Mouse (Mus musculus): ENCODE data around the gene Miox.

Gene Miox

DNA sequence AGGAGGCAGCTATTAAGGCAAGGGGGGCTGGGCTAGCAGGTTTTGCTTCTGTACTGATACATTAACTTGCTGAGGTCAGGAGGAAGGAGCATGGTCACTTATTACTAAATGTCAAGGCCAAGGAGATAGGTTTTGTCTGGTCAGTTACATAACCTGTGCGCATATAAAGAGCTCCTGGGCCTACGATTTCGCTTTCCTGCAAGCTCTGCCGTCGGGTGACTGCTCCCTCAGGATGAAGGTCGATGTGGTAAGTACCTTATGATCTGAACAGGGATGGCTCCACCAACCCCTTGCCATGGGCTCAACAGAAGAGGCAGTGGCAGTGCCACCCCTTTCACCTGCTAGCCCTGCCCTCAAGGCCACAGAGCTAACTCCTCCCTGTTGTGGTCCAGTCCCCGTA, at the start of gene Miox:
Gene Miox, plus strand, starts transcription at position 128 of the 400 bp plus-strand sequence.
- DNase-seq, result no peak

GRCm38 (mm10) chr15:89285004-89285403, 49.2 kb upstream of the Miox start:
- no peak for DNase-seq

DNA sequence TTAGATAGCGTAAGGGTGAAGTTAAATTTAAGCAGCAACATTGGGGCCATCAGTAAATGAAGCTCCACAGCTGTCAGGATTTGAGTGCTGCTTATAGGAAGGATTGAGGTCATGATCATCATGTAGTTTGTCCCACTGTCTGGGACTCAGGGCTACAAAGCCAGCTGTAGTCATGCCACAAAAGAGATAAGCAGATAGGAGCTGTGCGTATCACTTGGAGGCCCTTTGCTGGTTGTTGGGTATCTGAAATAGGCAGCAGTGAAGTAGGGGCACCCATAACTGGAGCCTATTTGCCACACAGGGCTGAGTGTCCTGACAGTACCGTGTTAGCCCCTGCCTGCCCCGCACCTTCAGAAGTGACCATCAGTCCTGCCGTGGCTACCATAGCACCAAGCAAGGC, 48.7 kb upstream of the Miox start:
- no peak for DNase-seq

GRCm38 (mm10) chr15:89286114-89286513, 48.1 kb upstream of the Miox start:
- no peak for DNase-seq

DNA sequence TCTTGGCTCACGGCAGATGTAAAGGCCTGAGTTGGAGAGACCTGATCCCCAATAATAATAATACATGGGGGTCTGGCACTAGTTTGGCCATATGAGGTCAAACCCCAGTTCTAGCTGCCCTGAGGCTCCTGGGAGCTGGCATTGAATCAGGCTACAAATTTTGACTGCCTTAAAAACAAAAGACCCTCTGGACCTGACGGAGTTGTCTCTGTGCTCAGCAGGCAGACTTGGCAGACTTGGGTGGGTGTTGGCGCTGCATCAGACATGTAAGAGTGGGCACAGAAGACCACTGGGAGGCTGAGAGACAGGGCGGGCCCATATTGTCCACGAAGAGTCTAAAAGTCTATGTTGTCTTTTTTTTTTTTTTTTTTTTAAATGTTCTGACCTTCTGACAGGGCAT, 47.6 kb upstream of the Miox start:
- no peak for DNase-seq

DNA sequence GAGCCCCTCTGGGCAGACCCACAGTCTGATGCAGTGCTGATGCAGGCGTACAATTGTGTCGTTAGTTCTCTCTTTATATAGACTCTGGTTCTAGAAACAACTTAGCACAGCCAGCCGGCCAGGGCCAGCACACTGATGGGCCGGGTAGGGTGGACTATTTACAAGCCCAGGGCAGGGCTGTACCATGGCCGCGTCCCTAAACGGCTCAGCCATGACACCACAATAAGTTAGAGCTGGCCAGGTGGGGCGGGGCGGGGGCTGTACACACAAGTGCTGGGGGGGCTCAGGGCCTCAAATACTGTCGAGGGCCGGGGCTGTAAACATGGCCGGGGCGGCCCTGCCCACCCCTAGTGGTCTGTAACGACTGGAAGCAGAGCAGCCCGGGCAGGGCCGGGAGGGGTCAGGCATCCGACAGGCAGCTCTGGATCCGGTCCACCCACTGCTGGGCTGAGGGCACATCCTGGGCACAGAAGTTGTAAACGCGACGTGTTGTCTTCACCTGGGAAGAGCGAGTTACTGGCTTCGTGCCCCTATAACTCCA, 45.9 kb upstream of the Miox start:
- DNase-seq, result no peak

GRCm38 (mm10) chr15:89289455-89289854, 44.7 kb upstream of the Miox start:
- no peak for DNase-seq

GRCm38 (mm10) chr15:89291521-89291920, 42.7 kb upstream of the Miox start:
- DNase-seq, result no peak

DNA sequence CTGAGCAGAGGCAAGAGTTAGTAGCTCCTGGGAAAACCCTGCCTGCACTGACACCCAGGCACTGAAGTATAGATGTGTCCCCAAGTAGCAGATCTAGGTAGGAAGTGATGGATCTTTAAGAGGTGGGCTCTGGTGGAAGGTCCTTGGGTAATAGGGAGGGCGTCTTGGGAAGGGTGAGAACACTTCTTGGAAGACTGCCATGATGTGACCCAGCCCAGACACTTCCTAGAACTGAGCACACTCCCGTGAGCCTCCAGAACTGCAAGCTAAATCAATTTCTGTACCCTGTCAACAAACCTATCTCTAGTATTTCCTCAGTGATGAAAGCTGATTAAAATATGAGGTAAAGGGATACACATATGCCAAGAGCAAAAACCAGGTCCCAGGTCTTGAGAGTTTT, 41.4 kb upstream of the Miox start:
- no peak for DNase-seq

GRCm38 (mm10) chr15:89293778-89294177, 40.4 kb upstream of the Miox start:
- DNase-seq, result no peak

GRCm38 (mm10) chr15:89295580-89296165, 38.5 kb upstream of the Miox start:
- no peak for DNase-seq

GRCm38 (mm10) chr15:89296465-89296864, 37.7 kb upstream of the Miox start:
- DNase-seq, result no peak

DNA sequence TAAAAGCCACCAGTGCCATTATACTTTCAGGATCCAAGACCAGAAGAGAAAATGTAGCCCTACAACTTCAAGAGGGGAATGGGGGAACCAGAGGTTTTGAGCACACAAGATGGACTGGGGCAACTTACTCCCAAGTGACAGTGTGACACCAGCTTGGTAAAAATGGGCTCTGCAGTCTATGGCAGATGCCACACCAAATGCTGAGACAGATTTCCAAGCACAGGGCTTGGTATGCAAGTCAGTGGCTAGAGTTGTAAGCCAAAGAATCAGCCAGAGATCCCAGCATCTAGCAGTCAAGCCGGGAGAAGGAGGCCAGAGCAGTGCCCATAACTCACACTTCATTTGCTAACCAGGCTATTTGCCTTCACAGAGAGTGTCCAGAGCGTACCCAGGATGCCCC, 36.5 kb upstream of the Miox start:
- DNase-seq, result no peak

- DNase-seq, result no peak
Measured at GRCm38 (mm10) chr15:89300180-89300579, 34.0 kb upstream of the Miox start.

- DNase-seq, result no peak
Measured at GRCm38 (mm10) chr15:89300600-89300999, 33.6 kb upstream of the Miox start.

DNA sequence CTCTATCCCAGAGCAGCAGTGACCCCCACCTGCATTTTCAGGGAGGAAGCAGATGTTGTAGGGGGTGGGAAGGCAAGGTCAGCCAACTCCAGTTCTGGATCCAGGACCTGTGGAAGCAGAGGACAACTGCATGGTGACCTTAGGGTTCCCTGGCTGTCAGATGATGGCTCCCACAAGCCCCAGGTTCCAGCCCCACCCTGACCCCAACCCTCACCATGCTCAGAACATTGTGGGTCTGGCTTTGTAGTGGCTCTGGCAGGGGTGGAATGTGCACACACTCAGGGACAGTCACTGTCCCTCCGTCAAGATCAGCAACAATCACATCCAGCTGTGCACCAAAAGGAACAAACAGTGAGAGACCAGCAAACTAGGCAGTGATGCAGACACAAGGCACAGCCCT, 28.2 kb upstream of the Miox start:
- no peak for DNase-seq

- no peak for DNase-seq
Measured at GRCm38 (mm10) chr15:89307461-89307860, 26.7 kb upstream of the Miox start.

GRCm38 (mm10) chr15:89308406-89309139, 25.6 kb upstream of the Miox start:
- DNase-seq, result no peak

GRCm38 (mm10) chr15:89309962-89310498, 24.2 kb upstream of the Miox start:
- peak; percentile 57 for DNase-seq

DNA sequence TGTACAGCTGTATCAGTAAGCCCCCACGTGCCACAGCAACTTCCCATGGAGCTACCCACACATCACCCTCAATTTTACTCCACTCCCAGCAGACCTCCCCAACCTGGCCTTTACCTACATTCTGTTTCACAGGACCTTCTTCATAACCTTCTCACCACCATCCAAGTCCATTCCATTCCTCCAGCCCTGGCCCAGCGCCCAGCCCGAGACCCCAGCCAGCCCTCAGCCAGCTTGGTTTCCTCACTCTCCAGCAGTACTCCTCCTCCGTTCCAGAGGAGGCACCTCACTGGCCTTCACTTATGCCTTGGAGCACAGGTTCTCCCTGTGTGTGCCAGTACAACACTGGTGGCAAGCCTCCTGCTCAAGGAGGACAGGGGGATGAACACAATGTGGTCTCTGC, 20.8 kb upstream of the Miox start:
- DNase-seq, result no peak

DNA sequence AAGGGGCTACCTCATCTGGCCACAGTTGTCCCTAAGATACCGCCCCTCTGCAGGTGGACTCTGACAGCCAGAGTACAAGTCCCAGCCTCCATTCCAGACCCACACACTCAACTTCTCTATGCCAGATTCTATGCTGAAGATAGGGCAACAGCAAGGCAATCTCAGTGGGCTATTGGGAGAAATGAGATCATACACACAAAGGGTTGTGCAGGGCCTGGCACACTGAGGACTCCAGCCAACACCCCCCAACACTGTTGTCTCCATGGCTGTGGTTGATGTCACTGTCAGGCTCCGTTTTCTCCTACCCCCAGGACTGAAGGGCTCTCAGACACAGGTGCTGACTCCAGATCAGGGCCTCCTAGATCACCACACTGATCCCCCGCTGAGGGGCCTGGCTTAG, 20.1 kb upstream of the Miox start:
- no peak for DNase-seq

DNA sequence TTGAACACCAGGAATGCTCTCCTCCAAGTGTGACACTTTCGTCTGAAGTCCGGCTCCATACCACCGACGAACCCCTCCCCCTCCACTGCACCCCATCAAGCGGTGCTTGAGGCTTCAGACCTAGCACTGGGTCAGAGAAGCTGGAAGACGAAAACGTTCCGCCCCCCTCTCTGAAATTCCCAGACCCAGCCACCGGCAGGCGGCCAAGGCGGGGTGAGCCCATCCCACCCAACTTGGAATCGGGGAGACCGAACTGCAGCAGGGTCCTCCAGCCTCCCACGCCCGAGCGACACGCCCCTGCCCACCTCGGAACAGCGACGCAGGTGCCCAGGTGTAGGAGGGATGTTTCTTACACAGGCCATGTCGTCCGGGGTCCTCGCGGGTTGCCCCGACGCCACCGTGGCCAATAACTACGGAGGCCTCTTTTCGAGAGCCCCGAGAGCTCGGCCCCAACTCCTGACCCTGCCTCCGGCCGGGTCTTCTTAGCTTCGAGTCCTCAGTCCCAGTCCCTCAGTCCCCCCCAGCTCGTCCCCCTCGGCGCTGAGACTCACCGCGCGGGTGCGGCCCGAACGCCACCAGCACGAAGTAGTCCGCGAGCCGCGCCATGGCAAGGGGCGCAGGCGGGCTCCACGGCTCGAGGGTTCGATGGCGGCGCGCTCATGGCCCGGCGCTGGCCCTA, 19.5 kb upstream of the Miox start:
- DNase-seq, result peak; percentile 31

GRCm38 (mm10) chr15:89315190-89315731, 18.9 kb upstream of the Miox start, which contains the start of gene Sbf1:
Gene Sbf1, minus strand, starts transcription at chr15:89315311.
- DNase-seq, result peak; percentile 97
